Mouse (Mus musculus) small intestine, adult 2 months (tissue): ENCODE results near the gene Igf2r.

Experiments
- CTCF ChIP-seq: fragments of 200-500 bp; IDR thresholded peaks from 2 replicates; pipeline ENCODE4 v1.5.1; 2012; ENCODE audit warnings: low read depth, mild to moderate bottlenecking, control low read depth, inconsistent platforms, low read length, moderate library complexity, mixed read lengths; ENCODE audit not compliant: insufficient replicate concordance, insufficient read length; ENCODE audit errors: extremely low read depth
- POLR2A ChIP-seq: fragments of 200-500 bp; IDR thresholded peaks from 2 replicates; pipeline ENCODE4 v1.6.1; 2012; ENCODE audit warnings: low read depth, mild to moderate bottlenecking, control low read depth, inconsistent platforms, low read length, moderate library complexity

DNA sequence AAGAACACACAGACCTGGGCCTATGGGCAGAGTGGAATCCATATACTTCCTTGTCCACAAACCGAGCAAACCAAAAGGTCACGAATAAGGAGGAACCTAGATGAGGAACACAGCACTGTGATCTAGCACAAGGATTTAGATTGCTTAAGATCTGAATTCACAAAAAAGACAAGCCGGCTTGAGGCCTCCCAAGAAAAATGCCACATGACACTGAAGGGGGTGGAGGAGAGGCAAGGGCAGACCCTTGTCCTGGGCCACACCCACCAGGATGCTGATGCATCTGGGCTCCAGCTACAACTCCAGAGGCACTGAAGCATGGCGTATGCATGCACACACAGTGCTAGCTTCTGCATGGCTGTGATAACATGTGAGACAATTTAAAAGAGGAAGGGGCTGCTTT lies 14.3 kb downstream of the Igf2r start:
- TF ChIP-seq POLR2A (no peak), CTCF (no peak)
